Comparison of ENCODE assay signal across 8 mouse cellular contexts in the genomic region with DNA sequence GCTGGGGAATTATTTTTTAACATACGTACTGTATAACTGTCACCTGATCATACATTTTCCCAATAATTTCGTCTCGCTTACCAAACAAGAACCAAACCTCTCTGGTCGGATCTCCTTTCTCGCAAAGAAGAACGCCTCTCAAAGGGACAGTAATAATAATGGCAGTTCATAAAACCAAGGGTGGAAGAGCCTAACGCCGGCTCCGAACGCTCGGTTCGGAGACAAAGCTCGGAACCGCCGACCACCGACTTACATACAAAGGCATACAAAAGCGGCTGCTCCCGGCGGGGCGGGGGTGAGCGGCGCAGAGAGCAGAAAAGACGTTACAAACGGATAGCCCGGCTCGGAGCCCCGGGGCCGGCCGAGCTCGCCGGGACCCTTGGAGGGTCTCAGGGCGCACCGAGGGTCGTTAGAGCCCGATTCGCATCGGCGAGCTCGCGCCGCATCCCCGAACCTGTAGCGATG. TPM values are rescaled to one million over a fixed set of nuclear protein-coding genes. Genes with fewer than 3 reads are reported as not detected.
DNase-seq lines count a peak whose midpoint lies in the region; ATAC-seq and TF ChIP-seq lines count a peak whose summit lies in the region.

No protein-coding gene starts in this region.

- no peak for TF ChIP-seq POLR2A in lung, adult 2 months (IDR thresholded peaks at IDR 0.05; ENCODE audit: borderline replicate concordance, extremely low read depth, low read depth, low read length)
- no peak for TF ChIP-seq POLR2A in myocyte (IDR thresholded peaks at IDR 0.05; ENCODE audit: insufficient read length, low read depth)

- peaks cover 23% of the 10 kb centered on the region for H3K27me3 ChIP-seq in forebrain, embryonic 10.5 days (ENCODE audit: poor library complexity, severe bottlenecking)
- no peaks in the 10 kb centered on the region for H3K27me3 ChIP-seq in kidney, postnatal 0 days (ENCODE audit: insufficient read depth, low read length)
- H3K27me3 ChIP-seq in myocyte (ENCODE audit: control insufficient read depth, insufficient read depth, insufficient read length), result no peaks in the 10 kb centered on the region

- H3K27ac ChIP-seq in forebrain, embryonic 10.5 days, result peak overlapping the region; percentile 92
- H3K27ac ChIP-seq in kidney, postnatal 0 days, result peak overlapping the region; percentile 91

- H3ac ChIP-seq in myocyte (ENCODE audit: control insufficient read depth, insufficient read length), result peak overlapping the region; percentile 39

- H3K4me1 ChIP-seq in lung, adult 2 months (ENCODE audit: control insufficient read depth, insufficient read depth, low read length), result no peaks in the 10 kb centered on the region; the same call in 1 of the 2 replicates
- H3K4me1 ChIP-seq in forebrain, embryonic 10.5 days, result peaks cover 24% of the 10 kb centered on the region
- no peaks in the 10 kb centered on the region for H3K4me1 ChIP-seq in kidney, postnatal 0 days (replicated peaks; ENCODE audit: insufficient read depth, low read length)

- TF ChIP-seq CTCF in lung, adult 2 months (IDR thresholded peaks at IDR 0.05; ENCODE audit: insufficient read depth, low read length), result no peak
- no peak for TF ChIP-seq CTCF in kidney, postnatal 0 days (IDR thresholded peaks at IDR 0.05; ENCODE audit: low read depth)

- H3K4me3 ChIP-seq in lung, adult 2 months (replicated peaks; ENCODE audit: extremely low read depth, low read depth, low read length), result peak overlapping the region; percentile 64
- peak overlapping the region; percentile 88 for H3K4me3 ChIP-seq in forebrain, embryonic 10.5 days
- H3K4me3 ChIP-seq in kidney, postnatal 0 days (replicated peaks; ENCODE audit: low read depth, low read length), result peak overlapping the region; percentile 99
- H3K4me3 ChIP-seq in myocyte, result peak overlapping the region; percentile 33

- no peaks in the 10 kb centered on the region for H3K9me3 ChIP-seq in forebrain, embryonic 10.5 days
- H3K9me3 ChIP-seq in kidney, postnatal 0 days (replicated peaks; ENCODE audit: low read length), result no peaks in the 10 kb centered on the region

- WGBS in lung, adult 2 months, result under 1% methylated on average over 43 of the region's 43 CpGs
- WGBS in forebrain, embryonic 10.5 days, result under 1% methylated on average over 43 of the region's 43 CpGs
- under 1% methylated on average over 43 of the region's 43 CpGs for WGBS in kidney, postnatal 0 days

- no peaks in the 10 kb centered on the region for H3K79me2 ChIP-seq in myocyte (ENCODE audit: control insufficient read depth, insufficient read depth)

- H3K4me2 ChIP-seq in kidney, postnatal 0 days (ENCODE audit: low read length), result peak overlapping the region; percentile 66
- peak overlapping the region; percentile 89 for H3K4me2 ChIP-seq in myocyte (ENCODE audit: low read depth)

- peak; percentile 22 for DNase-seq in adrenal gland, adult 8-10 months
- no peak for DNase-seq in adrenal gland, postnatal 25 days
- no peak for DNase-seq in lung, adult 2 months
- DNase-seq in lung, postnatal 10 days, result no peak
- peak; percentile 61 for DNase-seq in forebrain, embryonic 10.5 days (ENCODE audit: extremely low spot score, low spot score)
- DNase-seq in kidney, postnatal 0 days (ENCODE audit: low spot score), result peak; percentile 44
- DNase-seq in ovary, postnatal 10 days (ENCODE audit: low spot score), result no peak

- H3K36me3 ChIP-seq in forebrain, embryonic 10.5 days (replicated peaks), result no peaks in the 10 kb centered on the region
- no peaks in the 10 kb centered on the region for H3K36me3 ChIP-seq in kidney, postnatal 0 days (ENCODE audit: insufficient read depth, low read length)
- no peaks in the 10 kb centered on the region for H3K36me3 ChIP-seq in myocyte (ENCODE audit: control insufficient read depth, insufficient read depth)

- H3K9ac ChIP-seq in kidney, postnatal 0 days (ENCODE audit: low read depth, low read length), result peak overlapping the region; percentile 89

- ATAC-seq in kidney, postnatal 0 days (replicated peaks; ENCODE audit: low FRiP score, low read depth), result no peak

TF ChIP-seq in myocyte, 11 proteins besides CTCF, POLR2A, EP300 and RAD21:
- TF ChIP-seq POLR2AphosphoS2 (IDR thresholded peaks at IDR 0.05; ENCODE audit: insufficient read length, low read depth), result no peak
- no peak for TF ChIP-seq CEBPB (IDR thresholded peaks at IDR 0.05; ENCODE audit: insufficient read depth, poor library complexity, severe bottlenecking)
- no peak for TF ChIP-seq REST (IDR thresholded peaks at IDR 0.05; ENCODE audit: insufficient read depth, insufficient read length)
- TF ChIP-seq TCF12 (IDR thresholded peaks at IDR 0.05; ENCODE audit: insufficient read depth, poor library complexity, severe bottlenecking), result no peak
- TF ChIP-seq MAX (IDR thresholded peaks at IDR 0.05; ENCODE audit: low read depth), result no peak
- no peak for TF ChIP-seq E2F4 (IDR thresholded peaks at IDR 0.05; ENCODE audit: insufficient read depth)
- no peak for TF ChIP-seq USF1 (IDR thresholded peaks at IDR 0.05; ENCODE audit: low read depth)
- TF ChIP-seq TCF3 (IDR thresholded peaks at IDR 0.05; ENCODE audit: insufficient read length, low read depth), result no peak
- TF ChIP-seq MYOD1 (IDR thresholded peaks at IDR 0.05; ENCODE audit: control insufficient read depth in 1 of 3, insufficient read length in 2 of 3, low read depth in 2 of 3), result no peak
- no peak for TF ChIP-seq SRF (IDR thresholded peaks at IDR 0.05; ENCODE audit: control insufficient read depth, insufficient read length, low read depth)
- no peak for TF ChIP-seq MYOG (IDR thresholded peaks at IDR 0.05; ENCODE audit: control insufficient read depth in 1 of 3, insufficient read depth in 1 of 3, insufficient read length in 2 of 3, low read depth in 2 of 3)

RNA-seq across cellular contexts. Expression of a gene that starts 0.8 kb away (rescaled TPM):
- total RNA-seq in adrenal gland, adult 8-10 months (2022), result 10 to 100 TPM; 69.0 to 90.4 (median 76.6) TPM
- total RNA-seq in adrenal gland, postnatal 25 days (2021), result 70.6 and 103 TPM in 2 replicates
- 35.8 TPM in 2 replicates for polyA plus RNA-seq in lung, adult 2 months (2012; rRNA removed)
- 62.1 and 65.2 TPM in 2 replicates for polyA plus RNA-seq in forebrain, embryonic 10.5 days (2016; fragmentation: Nextera tagmentation; extraction: Ambion mirVana)
- 62.7 and 66.8 TPM in 2 replicates for polyA plus RNA-seq in kidney, postnatal 0 days (2015; fragmentation: Nextera tagmentation; extraction: Ambion mirVana)
- 34.7 TPM for polyA plus RNA-seq in myocyte (2012; fragmentation: generic; extraction: Trizol)

RNA-seq across cellular contexts. Expression of a gene that starts 38.4 kb away (rescaled TPM):
- total RNA-seq in adrenal gland, adult 8-10 months (2022), result under 1 TPM; 0.15 to 0.86 (median 0.67) TPM
- 0.52 and 1.2 TPM in 2 replicates for total RNA-seq in adrenal gland, postnatal 25 days (2021)
- polyA plus RNA-seq in lung, adult 2 months (2012; rRNA removed), result 3.6 and 5.2 TPM in 2 replicates
- 0.48 and 0.67 TPM in 2 replicates for polyA plus RNA-seq in forebrain, embryonic 10.5 days (2016; fragmentation: Nextera tagmentation; extraction: Ambion mirVana)
- polyA plus RNA-seq in kidney, postnatal 0 days (2015; fragmentation: Nextera tagmentation; extraction: Ambion mirVana), result 4.2 and 4.3 TPM in 2 replicates
- not detected for polyA plus RNA-seq in myocyte (2012; fragmentation: generic; extraction: Trizol)

RNA-seq across cellular contexts. Expression of a gene that starts 41.9 kb away (rescaled TPM):
- total RNA-seq in adrenal gland, adult 8-10 months (2022), result 10 to 100 TPM; 32.3 to 57.1 (median 44.0) TPM
- total RNA-seq in adrenal gland, postnatal 25 days (2021), result 29.0 and 40.6 TPM in 2 replicates
- 13.7 and 21.1 TPM in 2 replicates for polyA plus RNA-seq in lung, adult 2 months (2012; rRNA removed)
- polyA plus RNA-seq in forebrain, embryonic 10.5 days (2016; fragmentation: Nextera tagmentation; extraction: Ambion mirVana), result 38.8 and 41.0 TPM in 2 replicates
- polyA plus RNA-seq in kidney, postnatal 0 days (2015; fragmentation: Nextera tagmentation; extraction: Ambion mirVana), result 46.8 and 57.3 TPM in 2 replicates
- 18.3 TPM for polyA plus RNA-seq in myocyte (2012; fragmentation: generic; extraction: Trizol)

Comparison
In these comparisons a context has a peak if more than half of its experiments do, and no peak if none do; other contexts are left out.
1. DNase-seq: peak in adrenal gland, adult 8-10 months (single experiment), forebrain, embryonic 10.5 days (single experiment) and kidney, postnatal 0 days (single experiment); none in adrenal gland, postnatal 25 days (single experiment), lung, adult 2 months (single experiment), lung, postnatal 10 days (single experiment) and ovary, postnatal 10 days (single experiment).
2. H3K4me3 ChIP-seq: peak in every context shown above with its lines; median percentile 99 in kidney, postnatal 0 days; 88 in forebrain, embryonic 10.5 days; 64 in lung, adult 2 months; 33 in myocyte.